Mouse (Mus musculus): ENCODE measurements around the gene Pgap3.

The Pgap3 gene

GRCm38 (mm10) chr11:98400161-98400726 is at the start of gene Pgap3:
Gene Pgap3 (minus strand): TSS chr11:98400490.
- peak; percentile 81 to 84 for DNase-seq (ENCODE audit: low spot score in 2 of 2)

GRCm38 (mm10) chr11:98449419-98449818 is 49.1 kb upstream of the Pgap3 start:
- DNase-seq (ENCODE audit: low spot score in 2 of 2), result no peak

- DNase-seq (ENCODE audit: low spot score in 2 of 2), result peak in 1 of 2 experiments; percentile 17
Observed at GRCm38 (mm10) chr11:98448191-98448790, 48.0 kb upstream of the Pgap3 start.

GRCm38 (mm10) chr11:98447475-98447834 is 47.2 kb upstream of the Pgap3 start:
- no peak for DNase-seq (ENCODE audit: low spot score in 2 of 2)

GRCm38 (mm10) chr11:98446562-98447474 is 46.5 kb upstream of the Pgap3 start:
- peak in 1 of 2 experiments; percentile 22 for DNase-seq (ENCODE audit: low spot score in 2 of 2)

- DNase-seq (ENCODE audit: low spot score in 2 of 2), result no peak
Observed at GRCm38 (mm10) chr11:98446213-98446561, 45.9 kb upstream of the Pgap3 start, which contains the start of gene Grb7. Gene Grb7 (plus strand): TSS chr11:98446394.

- DNase-seq (ENCODE audit: low spot score in 2 of 2), result no peak
Observed at GRCm38 (mm10) chr11:98445679-98446078, 45.4 kb upstream of the Pgap3 start.

GRCm38 (mm10) chr11:98445238-98445637 is 44.9 kb upstream of the Pgap3 start:
- no peak for DNase-seq (ENCODE audit: low spot score in 2 of 2)

- no peak for DNase-seq (ENCODE audit: low spot score in 2 of 2)
Observed at GRCm38 (mm10) chr11:98443688-98444087, 43.4 kb upstream of the Pgap3 start.

- peak; percentile 95 to 97 for DNase-seq (ENCODE audit: low spot score in 2 of 2)
Observed at GRCm38 (mm10) chr11:98438331-98439158, 38.3 kb upstream of the Pgap3 start, which contains the start of gene Mien1. Gene Mien1 (minus strand): TSS chr11:98438991.

- no peak for DNase-seq (ENCODE audit: low spot score in 2 of 2)
Observed at GRCm38 (mm10) chr11:98437441-98437840, 37.2 kb upstream of the Pgap3 start.

GRCm38 (mm10) chr11:98435723-98436122 is 35.4 kb upstream of the Pgap3 start:
- no peak for DNase-seq (ENCODE audit: low spot score in 2 of 2)

- no peak for DNase-seq (ENCODE audit: low spot score in 2 of 2)
Observed at GRCm38 (mm10) chr11:98431743-98432502, 31.6 kb upstream of the Pgap3 start.

- DNase-seq (ENCODE audit: low spot score in 2 of 2), result no peak
Observed at GRCm38 (mm10) chr11:98428436-98428835, 28.1 kb upstream of the Pgap3 start.

GRCm38 (mm10) chr11:98426592-98426991 is 26.3 kb upstream of the Pgap3 start:
- no peak for DNase-seq (ENCODE audit: low spot score in 2 of 2)

- peak in 1 of 2 experiments; percentile 52 for DNase-seq (ENCODE audit: low spot score in 2 of 2)
Observed at GRCm38 (mm10) chr11:98418939-98419547, 18.8 kb upstream of the Pgap3 start.

- no peak for DNase-seq (ENCODE audit: low spot score in 2 of 2)
Observed at GRCm38 (mm10) chr11:98418273-98418672, 18.0 kb upstream of the Pgap3 start.

GRCm38 (mm10) chr11:98417074-98417473 is 16.8 kb upstream of the Pgap3 start:
- DNase-seq (ENCODE audit: low spot score in 2 of 2), result no peak

GRCm38 (mm10) chr11:98414162-98414561 is 13.9 kb upstream of the Pgap3 start:
- no peak for DNase-seq (ENCODE audit: low spot score in 2 of 2)

GRCm38 (mm10) chr11:98413731-98414130 is 13.4 kb upstream of the Pgap3 start:
- DNase-seq (ENCODE audit: low spot score in 2 of 2), result no peak

Data from urinary bladder, postnatal 4 days (tissue).